Mouse (Mus musculus) embryonic fibroblast, embryonic 13.5 days (primary cell): ENCODE measurements around the gene Hist2h2aa2.

ENCODE experiments used
- CTCF ChIP-seq: IDR thresholded peaks from 2 replicates; pipeline ENCODE4 v1.5.1; 2011; ENCODE audit warnings: mild to moderate bottlenecking, control low read depth, low read length, moderate library complexity, borderline replicate concordance; ENCODE audit not compliant: insufficient read depth
- POLR2A ChIP-seq: IDR thresholded peaks from 2 replicates; pipeline ENCODE4 v1.6.1; 2011; ENCODE audit warnings: low read depth, mild to moderate bottlenecking, control low read depth, low read length, moderate library complexity

DNA sequence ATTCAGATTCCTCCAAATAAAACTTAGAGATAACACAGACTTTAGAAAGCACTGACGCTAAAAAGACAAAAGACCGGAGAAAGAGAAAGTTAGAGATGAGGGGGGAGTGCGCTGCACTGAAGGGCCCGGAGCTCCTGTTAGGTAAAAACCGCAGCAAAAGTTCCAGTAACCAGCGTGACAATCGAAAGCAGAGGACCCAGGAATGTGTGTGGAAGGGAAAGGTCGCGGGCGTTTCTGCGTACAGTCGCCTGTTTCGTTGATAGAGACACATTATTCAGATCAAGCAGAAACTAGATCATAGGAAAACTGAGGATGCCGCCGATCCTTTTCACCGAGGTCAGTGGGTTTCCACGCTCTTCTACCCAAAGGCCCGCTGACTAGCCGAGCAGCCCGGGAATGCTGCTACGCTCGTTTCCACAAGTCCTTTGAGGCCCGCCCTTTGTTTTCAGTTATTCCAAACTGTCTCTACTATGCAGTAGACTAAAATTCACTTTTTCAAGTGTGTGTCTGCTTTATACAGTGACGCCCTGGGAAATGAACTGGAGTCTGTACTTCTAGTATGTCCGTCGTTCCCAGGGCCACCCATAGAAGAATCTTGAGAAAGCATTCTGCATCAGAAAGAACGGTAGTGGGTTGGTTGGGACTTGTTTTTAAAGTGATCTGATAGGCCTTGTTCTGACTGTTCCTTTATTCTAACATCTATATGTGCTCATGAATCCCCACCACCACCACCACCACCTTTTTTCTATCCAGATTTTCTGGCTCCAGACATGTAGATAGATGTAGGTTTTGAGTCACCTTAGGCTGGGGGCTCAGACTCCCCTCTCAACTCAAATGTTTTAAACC is 23.7 kb upstream of the Hist2h2aa2 start:
- no peak for TF ChIP-seq CTCF
- TF ChIP-seq POLR2A = peak; percentile 46
